Mouse (Mus musculus) adrenal gland, postnatal 25 days (tissue): Measurements from ENCODE around the gene Celf5. TPM values are rescaled to one million over a fixed set of nuclear protein-coding genes. Genes with fewer than 3 reads are reported as not detected.

Source experiments
- DNase-seq: peaks from one replicate; pipeline ENCODE4 v3.0.0; 2021; ENCODE audit warnings: mixed read lengths
- total RNA-seq: library from RNA; stranded (reverse); gene quantifications from 2 replicates; pipeline ENCODE4 v1.2.3, GENCODE M21; 2021

Celf5 gene
- total RNA-seq, 1 experiment from 2014 or later = 1.2 TPM

GRCm38 (mm10) chr10:81426897-81427296 lies 55.6 kb downstream of the Celf5 start:
- peak; percentile 89 for DNase-seq

GRCm38 (mm10) chr10:81426081-81426671 lies 56.3 kb downstream of the Celf5 start:
- peak; percentile 35 for DNase-seq

GRCm38 (mm10) chr10:81425236-81425850 lies 57.2 kb downstream of the Celf5 start:
- DNase-seq = peak; percentile 57

GRCm38 (mm10) chr10:81424246-81425051 lies 58.1 kb downstream of the Celf5 start:
- DNase-seq = peak; percentile 75

GRCm38 (mm10) chr10:81423476-81424245 lies 58.8 kb downstream of the Celf5 start:
- no peak for DNase-seq

- no peak for DNase-seq
Measured at GRCm38 (mm10) chr10:81422661-81423217, 59.8 kb downstream of the Celf5 start.

GRCm38 (mm10) chr10:81422191-81422590 lies 60.3 kb downstream of the Celf5 start:
- peak; percentile 3 for DNase-seq

GRCm38 (mm10) chr10:81421797-81422100 lies 60.8 kb downstream of the Celf5 start:
- peak; percentile 41 for DNase-seq

GRCm38 (mm10) chr10:81421041-81421796 lies 61.3 kb downstream of the Celf5 start:
- DNase-seq = no peak

GRCm38 (mm10) chr10:81420191-81420767 lies 62.2 kb downstream of the Celf5 start:
- DNase-seq = peak; percentile 71

GRCm38 (mm10) chr10:81419111-81419928 lies 63.2 kb downstream of the Celf5 start:
- DNase-seq = peak; percentile 27

GRCm38 (mm10) chr10:81418216-81419070 lies 64.1 kb downstream of the Celf5 start:
- DNase-seq = peak; percentile 2

GRCm38 (mm10) chr10:81417227-81418215 lies 65.0 kb downstream of the Celf5 start:
- peak; percentile 4 for DNase-seq

GRCm38 (mm10) chr10:81416581-81417226 lies 65.8 kb downstream of the Celf5 start:
- DNase-seq = peak; percentile 86

- DNase-seq = peak; percentile 2
Measured at GRCm38 (mm10) chr10:81415549-81416310, 66.8 kb downstream of the Celf5 start.

- no peak for DNase-seq
Measured at GRCm38 (mm10) chr10:81415146-81415545, 67.4 kb downstream of the Celf5 start.

- no peak for DNase-seq
Measured at GRCm38 (mm10) chr10:81414682-81415081, 67.8 kb downstream of the Celf5 start.
